Mouse (Mus musculus) urinary bladder, postnatal 14 days (tissue): Measurements from ENCODE around the gene Pbrm1.

ENCODE experiments used
- DNase-seq: peaks from one replicate; pipeline ENCODE4 v3.0.0; 2021; ENCODE audit warnings: low spot score

The Pbrm1 gene

DNA sequence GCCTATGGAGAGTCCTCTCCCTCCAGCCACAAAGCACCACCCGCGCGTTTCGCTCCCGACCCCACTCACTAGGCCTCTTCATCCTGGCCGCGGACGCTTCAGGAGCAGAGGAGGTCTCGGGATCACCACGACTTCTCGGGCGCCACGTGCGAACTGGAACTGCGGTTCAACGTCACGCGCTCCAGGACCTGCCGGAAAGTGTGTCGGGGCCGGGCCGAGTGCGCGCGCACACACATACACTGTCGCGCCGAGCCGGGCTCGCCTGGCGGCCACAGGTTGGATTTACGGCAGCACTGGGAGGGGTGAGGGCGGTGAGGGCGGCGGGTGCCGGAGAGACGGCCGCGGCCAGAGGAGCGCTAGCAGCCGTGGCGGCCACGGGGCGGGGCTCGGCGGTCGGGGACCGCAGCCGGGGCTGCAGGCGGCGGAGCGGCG, at the start of gene Pbrm1, which contains the start of gene Gnl3:
TSS of gene Pbrm1 (plus strand) at position 279 of the 432 bp plus-strand sequence.
TSS of gene Gnl3 (minus strand) at position 293 of the 432 bp plus-strand sequence.
- DNase-seq: peak; percentile 98

DNA sequence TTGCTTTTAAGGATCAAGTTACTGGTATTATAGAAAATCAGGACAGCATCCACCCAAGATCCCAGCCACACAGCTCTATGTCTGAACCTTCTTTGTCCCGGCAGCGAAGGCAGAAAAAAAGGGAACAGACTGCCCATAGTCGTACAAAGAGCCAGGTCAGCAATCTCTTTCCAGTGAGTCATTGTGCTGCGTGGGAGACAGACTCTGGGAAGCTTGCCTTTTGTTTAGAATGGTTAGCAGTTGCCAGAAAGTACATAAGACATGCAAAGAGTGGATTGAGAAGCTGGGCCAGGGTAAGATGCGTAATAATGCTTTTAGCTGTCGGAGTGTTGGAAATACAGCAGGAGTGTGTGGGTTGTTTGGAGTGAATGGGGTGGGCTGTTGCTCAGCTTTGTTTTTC, 44.7 kb upstream of the Pbrm1 start:
- DNase-seq: peak; percentile 38

DNA sequence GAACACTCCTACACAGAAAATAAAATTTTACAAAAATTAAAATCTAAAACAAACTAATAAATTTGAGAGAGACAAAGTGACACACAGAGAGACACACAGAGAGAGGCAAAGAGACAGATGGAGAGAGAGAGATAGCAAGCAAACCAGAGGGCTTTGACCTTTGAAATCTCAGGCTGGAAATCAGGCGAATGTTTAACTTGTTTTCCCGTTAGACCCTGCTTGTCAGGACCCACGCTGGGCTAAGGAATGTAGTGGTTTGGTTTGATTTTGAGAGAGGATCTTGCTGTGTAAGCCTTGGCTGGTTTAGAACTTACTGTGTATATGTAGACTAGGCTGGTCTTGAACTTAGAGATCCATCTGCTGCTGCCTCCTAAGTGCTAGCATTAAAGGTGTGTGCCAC, 42.7 kb upstream of the Pbrm1 start:
- DNase-seq: no peak

DNA sequence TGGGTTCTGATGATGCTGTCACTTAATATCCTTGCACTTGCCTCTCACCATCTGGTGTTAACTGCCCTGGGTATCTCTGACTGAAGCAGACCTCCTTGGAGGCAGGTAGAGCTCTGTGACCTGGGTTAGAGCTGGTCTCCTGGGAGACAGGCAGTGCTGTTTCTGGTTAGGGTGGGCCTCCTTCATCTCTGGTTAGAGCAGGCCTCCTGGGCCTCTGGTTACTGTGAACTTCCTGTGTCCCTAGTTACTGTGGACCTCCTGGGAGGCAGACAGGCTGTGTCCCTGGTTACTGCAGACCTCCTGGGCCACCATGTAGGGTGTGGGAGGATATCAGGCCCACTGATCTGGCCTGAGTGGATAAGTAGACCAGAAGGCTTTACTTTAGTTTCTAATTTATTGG, 22.5 kb upstream of the Pbrm1 start:
- DNase-seq: no peak

DNA sequence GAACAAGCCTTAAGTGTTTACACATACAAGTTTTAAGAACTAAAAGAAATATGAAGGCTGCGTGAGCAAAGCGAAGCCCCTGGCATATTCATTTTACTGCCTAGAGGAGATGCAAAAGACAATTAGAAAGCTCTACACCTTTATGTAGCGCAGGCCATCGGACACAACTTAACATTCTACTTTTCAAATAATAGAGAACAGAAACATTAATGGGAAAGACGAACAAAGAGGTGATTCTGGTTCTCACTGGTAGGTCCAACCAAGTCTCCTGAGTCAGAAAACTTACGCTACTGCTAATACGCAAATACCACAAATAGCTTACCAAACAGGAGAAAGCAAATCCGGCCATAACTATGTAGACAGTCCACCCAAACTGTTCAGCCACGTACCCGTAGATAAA, 18.6 kb upstream of the Pbrm1 start:
- no peak for DNase-seq

DNA sequence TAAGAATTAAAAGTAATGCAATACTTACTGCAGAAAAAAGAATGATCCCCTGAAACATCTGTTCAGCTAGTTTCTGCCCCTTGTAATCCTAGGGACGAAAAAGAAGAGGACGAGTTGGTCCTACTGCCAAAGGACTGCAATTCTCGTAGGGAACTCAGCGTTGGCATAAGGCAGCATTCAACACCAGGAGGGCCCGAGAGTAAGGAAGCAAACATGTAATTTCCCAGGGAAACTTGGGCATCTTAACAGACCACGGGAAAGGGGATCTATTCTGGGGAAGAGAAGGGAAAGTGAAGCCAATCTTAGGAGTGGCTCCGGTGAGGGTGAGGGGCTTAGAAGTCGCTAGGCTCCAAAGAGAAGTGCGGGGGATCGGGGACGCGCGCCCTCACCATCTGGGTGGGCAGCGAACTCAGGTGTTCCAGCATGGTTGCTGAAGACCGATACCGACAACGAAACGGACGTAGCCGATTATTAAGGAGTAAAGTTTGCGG, 18.1 kb upstream of the Pbrm1 start:
- no peak for DNase-seq

GRCm38 (mm10) chr14:31001307-31002205, 17.4 kb upstream of the Pbrm1 start, which contains the start of the genes Glt8d1 and Spcs1:
Glt8d1 (plus strand) TSS chr14:31001400.
Spcs1 (minus strand) TSS chr14:31001672.
- DNase-seq: peak; percentile 88

- DNase-seq: no peak
These were observed 14.4 kb upstream of the Pbrm1 start for GRCm38 (mm10) chr14:31004527-31004926.

GRCm38 (mm10) chr14:31006779-31007178, 12.2 kb upstream of the Pbrm1 start:
- no peak for DNase-seq

GRCm38 (mm10) chr14:31011588-31011987, 7.3 kb upstream of the Pbrm1 start:
- no peak for DNase-seq

- DNase-seq: no peak
These were observed 5.0 kb upstream of the Pbrm1 start for GRCm38 (mm10) chr14:31013928-31014327.

DNA sequence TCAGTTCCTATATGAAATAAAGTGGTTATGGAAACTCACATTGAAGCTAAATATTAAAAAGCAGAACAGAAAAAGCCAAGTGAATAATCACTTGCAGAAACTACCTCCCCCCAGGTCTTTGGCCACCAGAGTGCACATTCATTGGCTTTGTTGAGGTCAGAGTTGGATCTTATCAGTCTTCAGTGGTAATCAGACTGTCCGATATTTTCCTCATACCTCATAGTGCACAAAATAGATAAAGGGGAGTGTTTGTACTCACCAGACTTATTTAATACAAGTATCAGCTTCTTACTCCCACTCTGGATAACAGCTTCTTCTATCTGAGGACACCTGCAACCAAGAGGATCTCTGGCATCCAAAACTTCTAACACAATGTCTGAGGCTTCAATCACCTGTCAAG, 2.9 kb upstream of the Pbrm1 start:
- DNase-seq: no peak

DNA sequence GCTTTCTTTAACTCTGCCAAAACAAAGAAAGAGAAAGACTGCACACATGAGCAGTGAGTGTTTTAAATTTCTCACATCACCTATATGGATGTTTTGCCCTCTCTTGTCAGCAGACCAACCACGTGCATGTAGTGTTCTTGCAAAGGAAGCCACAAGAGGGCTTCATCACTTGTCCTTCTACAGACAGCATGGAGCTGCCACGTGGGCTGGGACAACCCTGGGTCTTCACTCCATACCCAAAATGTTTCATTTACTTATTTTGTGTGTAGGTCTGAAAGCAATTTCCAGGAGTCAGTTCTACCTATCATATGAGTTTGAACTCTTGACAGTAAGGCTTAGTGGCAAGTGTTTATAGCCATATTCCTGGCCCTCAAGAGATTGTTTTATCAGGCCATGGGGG, 1.1 kb upstream of the Pbrm1 start:
- no peak for DNase-seq

GRCm38 (mm10) chr14:31019331-31020205, 630 bp downstream of the Pbrm1 start:
- DNase-seq: peak; percentile 78

- DNase-seq: no peak
These were observed 3.6 kb downstream of the Pbrm1 start for GRCm38 (mm10) chr14:31022579-31022978.

DNA sequence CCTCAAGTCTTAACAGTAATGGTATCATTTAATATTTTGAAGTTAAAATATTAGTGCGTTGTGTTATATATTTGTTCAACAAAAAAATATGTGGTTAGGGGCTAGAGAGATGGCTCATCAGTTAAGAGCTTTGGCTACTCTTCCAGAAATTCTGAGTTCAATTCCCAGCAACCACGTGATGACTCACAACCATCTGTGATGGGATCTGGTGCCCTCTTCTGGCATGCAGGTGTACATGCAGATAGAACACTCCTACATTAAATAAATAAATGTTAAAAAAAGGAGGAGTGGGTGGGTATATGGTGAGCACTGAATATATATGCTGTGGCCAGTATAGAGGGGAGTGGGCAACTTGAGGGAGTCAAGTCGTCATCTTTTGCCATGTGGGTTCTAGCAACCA, 6.8 kb downstream of the Pbrm1 start:
- DNase-seq: no peak

- DNase-seq: no peak
These were observed 26.4 kb downstream of the Pbrm1 start for GRCm38 (mm10) chr14:31045296-31045695.

DNA sequence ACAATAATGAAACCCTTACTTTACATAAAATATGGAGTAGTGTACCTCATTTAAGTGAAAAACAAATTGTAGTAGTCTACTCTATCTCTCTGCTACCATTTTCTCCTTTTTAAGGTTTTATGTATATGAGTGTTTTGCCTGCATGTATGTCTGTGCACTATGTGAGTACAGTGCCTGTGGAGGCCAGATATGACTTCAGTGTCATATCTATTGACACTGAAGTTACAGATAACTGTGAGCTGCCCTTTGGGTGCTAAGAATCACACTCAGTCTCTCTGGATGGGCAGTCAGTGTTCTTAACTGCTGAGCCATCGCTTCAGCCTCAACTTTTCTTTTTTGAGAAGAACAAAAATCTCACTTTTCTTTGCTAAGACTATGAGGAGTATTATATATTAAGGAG, 26.9 kb downstream of the Pbrm1 start:
- DNase-seq: no peak

GRCm38 (mm10) chr14:31062277-31062676, 43.3 kb downstream of the Pbrm1 start:
- DNase-seq: no peak

DNA sequence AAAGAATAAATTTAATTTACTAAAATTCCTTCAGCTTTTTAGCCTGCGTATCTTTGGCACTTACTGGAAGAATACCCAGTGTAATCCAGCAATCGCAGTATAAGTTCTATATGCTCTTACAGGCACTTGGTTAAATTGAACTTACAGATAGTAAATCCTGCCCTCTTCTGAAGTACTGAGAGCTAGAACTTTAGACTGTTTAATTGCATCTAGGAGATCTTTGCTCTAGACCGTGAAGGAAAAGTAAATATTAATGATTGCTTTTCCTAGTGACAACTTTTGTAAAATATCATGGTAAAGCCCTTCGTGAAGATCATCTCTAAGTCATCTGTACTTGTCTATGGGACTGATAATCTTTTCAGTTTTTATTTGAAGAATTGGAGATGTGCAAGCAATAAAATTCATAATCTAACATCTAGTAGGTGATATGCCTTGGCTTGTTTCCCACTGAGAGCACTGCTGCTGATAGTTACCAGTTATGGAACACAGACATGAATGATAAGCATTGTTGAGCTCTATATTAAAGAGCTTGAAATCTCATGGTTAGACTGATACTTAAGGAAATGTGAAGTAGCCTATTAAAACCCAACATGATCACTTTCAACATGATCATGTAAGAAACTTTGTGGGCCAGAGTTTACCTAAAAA, 50.3 kb downstream of the Pbrm1 start:
- DNase-seq: no peak

GRCm38 (mm10) chr14:31078597-31079208, 59.8 kb downstream of the Pbrm1 start:
- no peak for DNase-seq
